Mouse (Mus musculus) kidney, adult 2 months (tissue): ENCODE measurements around the gene Gps2. TPM values are rescaled to one million over a fixed set of nuclear protein-coding genes. Genes with fewer than 3 reads are reported as not detected.
A peak's percentile ranks its signal among the peaks of the same experiment; 100 is the strongest.
"Not testable (repeated sequence)": the region's sequence is repeated elsewhere in the genome, so short reads cannot be mapped to it uniquely, and the experiment has no call there.

Experiments
- DNase-seq: peaks from one replicate; pipeline ENCODE4 v3.0.0; 2021
- H3K27ac ChIP-seq: fragments of 200-500 bp; 2 replicates; pipeline ENCODE4 v1.5.1; 2012; ENCODE audit warnings: low read depth, low read length, control low read depth, inconsistent platforms; ENCODE audit not compliant: insufficient read depth
- H3K27me3 ChIP-seq: fragments of 200-500 bp; replicated peaks from 2 replicates; pipeline ENCODE4 v1.6.1; 2012; ENCODE audit warnings: mild to moderate bottlenecking, moderate library complexity, low read length, inconsistent platforms; ENCODE audit not compliant: control insufficient read depth, insufficient read depth
- H3K36me3 ChIP-seq: fragments of 200-500 bp; 2 replicates; pipeline ENCODE4 v1.6.1; 2012; ENCODE audit warnings: mild to moderate bottlenecking, moderate library complexity, low read length, inconsistent platforms; ENCODE audit not compliant: control insufficient read depth, insufficient read depth
- H3K4me1 ChIP-seq: fragments of 200-500 bp; 2 replicates; pipeline ENCODE4 v1.6.1; 2011; ENCODE audit warnings: low read length; ENCODE audit not compliant: control insufficient read depth, insufficient read depth
- H3K4me3 ChIP-seq: fragments of 200-500 bp; 2 replicates; pipeline ENCODE4 v1.5.1; 2011; ENCODE audit warnings: mild to moderate bottlenecking, low read depth, low read length, control low read depth; ENCODE audit not compliant: insufficient read depth
- CTCF ChIP-seq: fragments of 200-500 bp; conservative IDR thresholded peaks from 2 replicates; pipeline ENCODE4 v1.5.1; 2011; ENCODE audit warnings: low read depth, mild to moderate bottlenecking, control low read depth, low read length, moderate library complexity, mixed read lengths; ENCODE audit not compliant: insufficient read depth, insufficient read length
- POLR2A ChIP-seq: fragments of 200-500 bp; IDR thresholded peaks from one replicate; pipeline ENCODE4 v1.6.1; 2011; ENCODE audit warnings: low read depth, low read length, control low read depth
- WGBS: fragments of 180-500 bp; shearing (Covaris S2); methylation state at CpG from one replicate; pipeline ENCODE4 v1.1.7; 2018; 5-methylcytosine and 5-hydroxymethylcytosine counted together
- polyA plus RNA-seq: library from polyadenylated mRNA; depleted of rRNA; stranded (reverse); fragments of >200 nt; gene quantifications from 2 replicates; pipeline ENCODE4 v1.2.3, GENCODE M21; 2012

The Gps2 gene
- polyA plus RNA-seq, 1 experiment: 72.9 TPM

DNA sequence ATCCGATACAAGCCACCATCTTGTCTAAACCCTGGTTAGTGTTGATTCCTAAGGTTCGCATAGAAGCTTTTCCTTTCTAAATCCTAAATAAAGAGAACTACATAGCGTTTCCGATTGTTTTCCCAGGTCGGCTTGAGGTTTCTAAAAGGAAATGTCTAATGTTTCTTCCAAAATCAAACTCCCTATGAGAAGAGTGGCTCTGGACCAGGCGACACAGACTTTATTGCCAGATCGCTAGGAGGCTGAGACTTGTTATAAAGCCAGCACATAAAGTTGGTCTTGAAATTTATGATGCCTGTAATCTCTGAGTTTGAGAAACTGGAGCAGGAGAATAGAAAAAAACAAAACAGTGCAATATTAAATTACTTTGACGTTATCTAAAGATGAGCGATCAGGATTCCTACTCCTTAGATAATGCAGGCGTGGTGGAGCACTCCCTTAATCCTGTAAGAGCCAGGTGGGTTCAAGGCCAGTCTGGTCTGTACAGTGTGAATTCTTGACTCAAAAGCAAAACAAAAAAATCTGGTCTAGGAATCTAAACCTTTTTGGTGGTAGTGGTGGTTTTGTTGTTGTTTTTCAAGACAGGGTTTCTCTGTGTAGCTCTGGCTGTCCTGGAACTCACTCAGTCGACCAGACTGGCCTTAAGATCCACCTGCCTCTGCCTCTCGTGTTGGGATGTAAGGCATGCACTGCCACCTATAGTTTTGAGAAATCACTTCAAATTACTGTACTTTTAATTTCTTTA is 8.5 kb downstream of the Gps2 start:
- Histone ChIP-seq H3K27ac (peak overlapping the region; percentile 93), H3K27me3 (no peaks in the 10 kb centered on the region), H3K36me3 (peaks cover 4% of the 10 kb centered on the region; the same call in 1 of the 2 replicates), H3K4me1 (peaks cover 6% of the 10 kb centered on the region; the same call in 1 of the 2 replicates), H3K4me3 (peak overlapping the region; percentile 56)
- no peak for DNase-seq
- 5% methylated on average over 12 of the region's 12 CpGs for WGBS
- TF ChIP-seq POLR2A: no peak
- TF ChIP-seq CTCF: no peak

DNA sequence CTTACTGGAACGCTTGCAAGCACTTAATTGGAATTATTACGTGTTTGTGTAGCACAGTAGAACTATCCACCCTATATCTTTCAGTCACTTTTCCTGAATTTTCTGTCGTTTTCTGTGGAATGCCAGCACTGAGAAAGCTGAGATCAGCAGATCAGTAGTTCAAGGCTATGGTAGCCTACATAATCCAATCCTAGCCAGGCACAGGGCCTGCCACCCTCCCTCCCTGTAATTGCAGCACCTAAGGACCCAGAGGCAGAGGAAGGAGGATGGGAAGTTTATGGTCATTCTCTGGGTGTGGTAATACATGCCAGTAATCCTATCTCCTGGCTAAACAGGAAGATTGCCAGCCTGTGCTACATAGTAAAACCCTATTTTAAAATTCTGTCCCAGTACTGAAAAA is 9.1 kb downstream of the Gps2 start:
- peaks cover 2% of the 10 kb centered on the region; the same call in 1 of the 2 replicates for H3K36me3 ChIP-seq
- DNase-seq: no peak
- H3K4me1 ChIP-seq: peaks cover 6% of the 10 kb centered on the region; the same call in 1 of the 2 replicates
- H3K4me3 ChIP-seq: no peak overlapping the region
- WGBS: 53% methylated on average over 3 of the region's 3 CpGs
- H3K27ac ChIP-seq: peak overlapping the region; percentile 20; the same call in 1 of the 2 replicates
- H3K27me3 ChIP-seq: no peaks in the 10 kb centered on the region
- TF ChIP-seq CTCF (no peak), POLR2A (no peak)

DNA sequence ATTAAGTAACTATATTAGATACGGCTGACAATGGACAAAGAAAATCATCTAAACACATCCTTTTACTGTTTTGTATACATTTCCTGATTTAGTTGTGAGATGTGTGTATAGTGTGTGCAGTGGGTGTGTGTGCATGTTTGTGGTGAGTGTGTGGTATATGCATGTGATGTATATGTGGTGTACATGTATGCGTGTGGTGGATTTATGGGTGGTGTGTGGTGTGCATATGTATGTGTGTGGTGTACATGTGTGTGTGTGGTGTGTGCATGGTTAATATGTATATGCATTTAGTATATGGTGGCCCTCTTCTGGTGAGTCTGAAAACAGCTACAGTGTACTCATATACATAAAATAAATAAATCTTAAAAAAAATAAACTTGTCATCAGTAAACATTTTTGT is 13.8 kb downstream of the Gps2 start:
- Histone ChIP-seq H3K27me3 (no peaks in the 10 kb centered on the region), H3K4me3 (no peak overlapping the region), H3K4me1 (peaks cover 3% of the 10 kb centered on the region; the same call in 1 of the 2 replicates), H3K36me3 (no peaks in the 10 kb centered on the region), H3K27ac (no peak overlapping the region)
- TF ChIP-seq POLR2A: no peak
- TF ChIP-seq CTCF: no peak
- DNase-seq: no peak
- 98% methylated on average over 2 of the region's 2 CpGs for WGBS

DNA sequence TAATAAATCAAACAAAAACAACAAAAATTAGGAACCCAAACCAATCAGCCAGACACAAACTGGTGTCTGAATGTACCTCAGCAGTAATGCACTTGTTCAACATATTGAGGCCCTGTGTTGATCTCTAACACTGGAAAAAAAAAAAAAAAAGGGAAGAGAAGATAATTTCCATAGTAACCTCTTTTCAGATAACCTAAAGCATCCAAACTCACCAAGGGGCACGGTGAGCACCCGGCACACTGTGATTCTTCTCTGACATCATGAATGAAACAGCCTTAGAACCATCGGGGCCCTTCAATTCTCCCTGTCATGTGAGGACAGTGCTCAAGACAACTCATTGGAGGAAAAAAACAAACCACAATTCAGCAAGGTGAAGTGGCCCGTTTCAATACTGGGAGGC is 16.0 kb downstream of the Gps2 start:
- 80% methylated on average over 4 of the region's 4 CpGs for WGBS
- no peak for TF ChIP-seq CTCF
- no peak for TF ChIP-seq POLR2A

DNA sequence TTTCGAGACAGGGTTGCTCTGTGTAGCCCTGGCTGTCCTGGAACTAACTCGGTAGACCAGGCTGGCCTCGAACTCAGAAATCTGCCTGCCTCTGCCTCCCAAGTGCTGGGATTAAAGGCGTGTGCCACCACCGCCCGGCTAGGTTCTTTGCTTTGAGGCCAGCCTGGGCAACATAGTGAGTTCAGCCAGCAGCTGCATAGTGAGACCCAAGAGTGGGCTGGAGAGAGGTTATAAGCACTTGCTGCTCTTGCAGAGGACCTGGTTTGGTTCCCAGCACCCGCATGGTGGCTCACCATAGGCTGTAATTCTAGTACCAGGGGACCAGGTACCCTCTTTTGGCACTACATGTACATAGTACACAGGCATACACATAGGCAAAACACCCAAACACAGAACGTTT is 16.5 kb downstream of the Gps2 start:
- 90% methylated on average over 8 of the region's 8 CpGs for WGBS
- not testable (repeated sequence) for DNase-seq, H3K36me3 ChIP-seq, H3K27ac ChIP-seq, H3K27me3 ChIP-seq, H3K4me3 ChIP-seq, H3K4me1 ChIP-seq

More for the DNA sequence above, 16.0 kb downstream of the Gps2 start:
- Histone ChIP-seq H3K36me3 (no peaks in the 10 kb centered on the region), H3K4me1 (no peaks in the 10 kb centered on the region; the same call in 1 of the 2 replicates), H3K27ac (no peak overlapping the region), H3K27me3 (no peaks in the 10 kb centered on the region), H3K4me3 (no peak overlapping the region)
- no peak for DNase-seq

DNA sequence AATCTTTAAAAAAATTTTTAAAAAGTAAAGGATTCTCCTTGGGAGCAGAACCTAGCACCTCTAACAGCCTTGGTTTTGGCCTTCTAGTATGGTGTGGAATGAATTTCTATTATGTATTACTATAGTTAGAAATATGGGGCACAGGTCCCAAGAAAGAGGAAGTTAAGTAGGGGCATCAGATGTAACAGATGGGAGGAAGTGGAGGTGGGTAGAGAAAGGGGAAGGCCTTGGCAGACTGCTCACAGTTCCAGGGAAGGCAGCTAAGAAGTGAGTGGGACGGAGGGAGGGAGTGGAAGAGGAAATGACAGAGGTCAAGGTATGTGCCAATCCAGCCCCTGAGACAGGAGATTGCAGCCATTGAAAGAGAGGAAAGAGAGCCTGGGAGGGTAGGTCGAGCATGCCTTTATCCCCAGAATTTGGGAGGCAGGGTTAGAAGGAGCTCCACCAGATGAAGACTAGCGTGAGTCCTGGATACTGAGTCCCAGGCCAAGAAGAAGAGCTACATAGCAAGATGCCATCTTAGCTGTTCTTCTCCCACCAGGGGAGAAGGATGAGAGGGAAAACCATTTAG is 17.4 kb downstream of the Gps2 start:
- TF ChIP-seq CTCF: no peak
- no peak for TF ChIP-seq POLR2A
- H3K4me1 ChIP-seq: peaks cover 2% of the 10 kb centered on the region; the same call in 1 of the 2 replicates
- no peak overlapping the region for H3K4me3 ChIP-seq
- H3K27me3 ChIP-seq: 0 out of 2 replicates have a peak, but pooled peaks cover under 1% of the 10 kb centered on the region
- WGBS: 71% methylated on average over 3 of the region's 3 CpGs
- no peaks in the 10 kb centered on the region for H3K36me3 ChIP-seq
- DNase-seq: no peak
- no peak overlapping the region for H3K27ac ChIP-seq

DNA sequence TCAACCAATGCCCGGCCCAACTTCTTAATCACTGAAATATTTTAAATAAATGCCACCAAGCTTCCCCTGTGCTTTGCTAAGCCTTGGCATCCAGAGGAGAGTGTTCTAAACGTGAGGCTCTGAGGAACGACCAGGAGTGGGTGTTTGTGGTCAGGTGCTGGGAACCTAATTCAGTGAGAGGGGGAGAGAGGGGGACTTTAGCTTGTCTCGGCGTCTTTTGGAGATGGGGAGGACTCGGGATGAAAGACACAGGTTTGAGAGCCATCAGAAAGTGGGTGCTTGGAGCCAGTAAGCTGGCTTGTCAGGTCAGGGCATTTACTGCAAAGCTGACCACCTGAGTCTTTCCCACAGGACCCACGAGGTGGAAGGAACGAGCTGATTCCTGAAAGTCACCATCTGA is 18.1 kb downstream of the Gps2 start:
- H3K27me3 ChIP-seq: 0 out of 2 replicates have a peak, but pooled peaks cover 1% of the 10 kb centered on the region
- H3K27ac ChIP-seq: no peak overlapping the region
- DNase-seq: no peak
- H3K4me1 ChIP-seq: peaks cover 5% of the 10 kb centered on the region
- 73% methylated on average over 8 of the region's 8 CpGs for WGBS
- H3K36me3 ChIP-seq: no peaks in the 10 kb centered on the region
- TF ChIP-seq POLR2A: no peak
- no peak for TF ChIP-seq CTCF
- H3K4me3 ChIP-seq: no peak overlapping the region
